Mouse (Mus musculus): ENCODE data around the gene Pim1. TPM values are rescaled to one million over a fixed set of nuclear protein-coding genes. Genes with fewer than 3 reads are reported as not detected.
"Not testable (repeated sequence)": the region's sequence is repeated elsewhere in the genome, so short reads cannot be mapped to it uniquely, and the experiment has no call there.

Pim1 gene
- 13.4 and 15.4 TPM in 2 replicates for polyA plus RNA-seq (2015; fragmentation: Nextera tagmentation; extraction: Ambion mirVana)

- WGBS: under 1% methylated on average over 63 of the region's 99 CpGs
- Histone ChIP-seq H3K9me3 (no peaks in the 10 kb centered on the region), H3K4me1 (replicated peaks) (peaks cover 34% of the 10 kb centered on the region), H3K36me3 (peaks cover 13% of the 10 kb centered on the region), H3K4me2 (replicated peaks) (peak within 1 kb of the TSS; percentile 95), H3K27me3 (no peaks in the 10 kb centered on the region), H3K9ac (replicated peaks) (peak within 1 kb of the TSS; percentile 91), H3K27ac (peak within 1 kb of the TSS; percentile 95), H3K4me3 (replicated peaks) (peak within 1 kb of the TSS; percentile 90)
- peak; percentile 87 for ATAC-seq
These were observed at the start of gene Pim1 for GRCm38 (mm10) chr17:29490713-29491581. Pim1 (plus strand) TSS chr17:29490753.

DNA sequence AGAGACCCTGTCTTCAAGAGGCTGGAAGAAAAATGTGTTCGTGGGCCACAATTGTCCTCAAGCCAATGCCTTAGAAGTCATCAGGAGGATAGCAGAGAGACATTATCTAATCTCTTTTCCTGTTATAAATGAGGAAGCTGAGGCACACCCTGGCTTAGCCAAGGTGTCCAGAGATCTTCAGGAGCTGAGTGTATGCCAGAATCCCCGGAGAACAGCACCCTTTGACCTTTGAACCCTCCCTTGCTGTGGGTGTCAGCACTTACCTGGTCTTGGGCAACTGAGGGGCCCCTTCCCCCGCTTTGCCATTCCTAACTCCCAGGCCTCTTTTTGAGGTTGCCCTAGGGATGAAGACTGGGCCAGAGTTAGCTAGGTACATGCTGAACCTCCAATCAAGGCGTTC is 49.0 kb upstream of the Pim1 start:
- Histone ChIP-seq H3K4me3 (replicated peaks) (no peak overlapping the region), H3K9me3 (no peaks in the 10 kb centered on the region), H3K36me3 (no peaks in the 10 kb centered on the region), H3K4me1 (replicated peaks) (peaks cover 29% of the 10 kb centered on the region), H3K4me2 (replicated peaks) (no peak overlapping the region), H3K27me3 (no peaks in the 10 kb centered on the region), H3K9ac (replicated peaks) (no peak overlapping the region), H3K27ac (no peak overlapping the region; the same call in 1 of the 2 replicates)
- 87% methylated on average over 4 of the region's 4 CpGs for WGBS
- ATAC-seq: no peak

DNA sequence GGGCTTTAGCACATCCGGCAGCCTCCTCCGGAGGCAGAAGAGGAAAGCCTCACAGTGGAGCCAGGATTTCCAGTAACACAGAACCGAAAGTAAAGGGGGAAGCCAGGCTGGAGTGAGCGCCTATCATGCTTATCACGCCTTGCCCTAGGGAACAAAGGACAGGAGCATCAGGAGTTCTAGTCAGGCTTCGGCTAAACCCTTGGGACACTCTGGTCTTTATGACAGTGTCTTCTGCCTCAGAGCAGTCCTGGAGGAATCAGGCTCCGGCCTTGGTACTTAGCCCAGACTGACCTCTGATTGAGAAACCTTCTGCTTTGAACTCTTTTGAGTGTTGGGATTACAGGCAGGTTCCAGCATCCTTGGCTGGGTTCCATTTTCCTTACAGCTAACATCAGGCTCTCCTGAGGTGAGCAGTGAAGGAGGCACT is 48.4 kb upstream of the Pim1 start:
- no peak for ATAC-seq

GRCm38 (mm10) chr17:29443724-29444123 is 46.8 kb upstream of the Pim1 start:
- no peaks in the 10 kb centered on the region for H3K27me3 ChIP-seq
- H3K9me3 ChIP-seq: no peaks in the 10 kb centered on the region
- no peak overlapping the region for H3K4me3 ChIP-seq (replicated peaks)
- H3K4me2 ChIP-seq (replicated peaks): no peak overlapping the region
- H3K4me1 ChIP-seq (replicated peaks): peaks cover 8% of the 10 kb centered on the region
- no peak overlapping the region for H3K9ac ChIP-seq (replicated peaks)
- no peak for ATAC-seq
- H3K36me3 ChIP-seq: no peaks in the 10 kb centered on the region
- WGBS: 85% methylated on average over 4 of the region's 4 CpGs
- no peak overlapping the region for H3K27ac ChIP-seq

More for the DNA sequence above, 48.4 kb upstream of the Pim1 start:
- Histone ChIP-seq H3K4me1 (replicated peaks) (peaks cover 24% of the 10 kb centered on the region), H3K36me3 (no peaks in the 10 kb centered on the region), H3K4me2 (replicated peaks) (no peak overlapping the region), H3K4me3 (replicated peaks) (no peak overlapping the region), H3K9ac (replicated peaks) (no peak overlapping the region), H3K27me3 (no peaks in the 10 kb centered on the region), H3K27ac (no peak overlapping the region; the same call in 1 of the 2 replicates), H3K9me3 (no peaks in the 10 kb centered on the region)
- WGBS: 59% methylated on average over 7 of the region's 7 CpGs

DNA sequence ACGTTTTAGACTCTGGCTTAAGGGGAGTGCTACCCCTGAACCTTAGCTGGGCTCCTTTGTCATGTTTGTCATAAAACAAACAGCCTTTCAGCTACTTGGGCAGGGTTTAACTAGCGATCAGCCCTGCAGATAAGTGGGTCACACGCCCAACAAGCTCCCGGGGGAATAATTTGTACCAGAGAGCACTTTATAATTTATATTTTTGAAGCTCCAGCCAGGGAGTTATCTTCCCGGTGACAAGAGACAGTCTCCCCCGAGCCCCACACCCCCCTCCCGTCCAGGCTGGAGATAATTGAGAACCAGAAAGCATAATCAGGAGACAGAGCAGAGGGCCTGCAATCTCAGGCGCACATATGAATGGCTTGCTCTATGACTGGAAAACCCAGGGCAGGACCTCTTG is 45.5 kb upstream of the Pim1 start:
- no peaks in the 10 kb centered on the region for H3K9me3 ChIP-seq
- H3K4me2 ChIP-seq (replicated peaks): no peak overlapping the region
- H3K27me3 ChIP-seq: no peaks in the 10 kb centered on the region
- no peaks in the 10 kb centered on the region for H3K36me3 ChIP-seq
- no peak overlapping the region for H3K4me3 ChIP-seq (replicated peaks)
- ATAC-seq: no peak
- no peak overlapping the region for H3K9ac ChIP-seq (replicated peaks)
- peaks cover 7% of the 10 kb centered on the region for H3K4me1 ChIP-seq (replicated peaks)
- WGBS: 21% methylated on average over 8 of the region's 8 CpGs
- H3K27ac ChIP-seq: peak overlapping the region; percentile 63

DNA sequence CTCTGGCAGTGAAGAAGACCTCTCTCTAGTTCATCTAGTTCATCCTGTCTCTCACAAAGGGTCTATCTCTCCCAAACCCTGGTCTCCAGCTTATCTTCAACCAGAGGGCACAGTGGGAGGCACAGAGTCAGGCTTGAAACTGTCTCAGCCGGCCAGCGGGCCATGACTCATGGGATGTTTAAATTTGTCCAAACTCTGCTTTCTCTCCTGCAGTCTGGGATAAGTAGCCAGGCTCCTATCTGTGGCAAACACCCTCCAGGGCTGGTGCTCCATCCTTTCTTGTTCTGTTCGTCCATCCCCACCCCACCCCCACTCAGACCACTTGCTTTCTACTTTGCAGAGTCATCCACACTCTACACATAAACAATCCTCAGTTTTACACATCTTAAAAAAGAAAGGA is 43.2 kb upstream of the Pim1 start:
- peaks cover 19% of the 10 kb centered on the region for H3K4me1 ChIP-seq (replicated peaks)
- H3K9me3 ChIP-seq: peaks cover 3% of the 10 kb centered on the region; the same call in 1 of the 2 replicates
- no peaks in the 10 kb centered on the region for H3K27me3 ChIP-seq
- H3K4me2 ChIP-seq (replicated peaks): no peak overlapping the region
- no peak overlapping the region for H3K27ac ChIP-seq
- no peak overlapping the region for H3K9ac ChIP-seq (replicated peaks)
- no peak overlapping the region for H3K4me3 ChIP-seq (replicated peaks)
- 48% methylated on average over 3 of the region's 3 CpGs for WGBS
- no peaks in the 10 kb centered on the region for H3K36me3 ChIP-seq
- no peak for ATAC-seq

DNA sequence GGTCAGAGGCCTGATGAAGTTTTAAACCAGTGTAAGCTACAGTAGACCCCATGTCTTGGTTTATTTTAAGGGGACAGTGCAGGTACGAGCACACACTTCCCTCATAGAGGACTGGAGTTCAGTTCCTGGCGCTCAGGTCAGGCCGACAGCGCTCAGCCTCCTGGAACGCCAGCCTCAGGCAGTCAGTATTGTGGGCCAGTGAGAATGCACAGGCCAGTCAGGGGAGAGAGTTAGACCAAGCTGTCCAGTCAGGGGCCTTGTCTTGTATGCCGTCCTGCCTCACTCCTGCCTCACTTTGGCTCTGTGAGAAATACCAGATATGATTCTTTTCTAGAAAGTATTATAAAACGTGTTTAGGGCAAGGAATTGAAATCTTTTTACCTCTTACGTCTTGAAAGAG is 42.5 kb upstream of the Pim1 start:
- H3K4me2 ChIP-seq (replicated peaks): no peak overlapping the region
- no peaks in the 10 kb centered on the region for H3K36me3 ChIP-seq
- 57% methylated on average over 8 of the region's 8 CpGs for WGBS
- H3K9ac ChIP-seq (replicated peaks): no peak overlapping the region
- no peak overlapping the region for H3K27ac ChIP-seq
- no peak overlapping the region for H3K4me3 ChIP-seq (replicated peaks)
- H3K9me3 ChIP-seq: peaks cover 3% of the 10 kb centered on the region; the same call in 1 of the 2 replicates
- H3K27me3 ChIP-seq: no peaks in the 10 kb centered on the region
- H3K4me1 ChIP-seq (replicated peaks): peaks cover 19% of the 10 kb centered on the region
- no peak for ATAC-seq

DNA sequence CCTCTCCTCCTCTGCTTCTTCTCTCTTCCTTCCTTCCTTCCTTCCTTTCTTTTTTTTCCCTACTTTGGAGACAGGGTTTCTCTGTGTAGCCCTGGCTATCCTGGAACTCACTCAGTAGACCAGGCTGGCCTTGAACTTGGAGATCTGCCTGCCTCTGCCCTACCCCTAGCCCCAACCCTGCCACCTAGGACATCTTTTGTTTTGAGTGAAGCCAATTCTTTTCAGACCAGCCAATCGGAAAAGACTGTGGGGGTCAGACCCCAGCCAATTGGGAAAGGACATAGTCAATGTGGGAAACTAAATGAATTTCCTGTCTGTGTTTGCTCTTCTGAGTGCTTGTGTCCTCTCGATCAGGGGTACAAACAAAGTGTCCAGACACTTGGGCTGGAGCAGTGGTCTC is 42.0 kb upstream of the Pim1 start:
- Histone ChIP-seq H3K27me3 (no peaks in the 10 kb centered on the region), H3K4me2 (replicated peaks) (no peak overlapping the region), H3K9ac (replicated peaks) (no peak overlapping the region), H3K9me3 (peaks cover 3% of the 10 kb centered on the region; the same call in 1 of the 2 replicates), H3K27ac (no peak overlapping the region), H3K4me3 (replicated peaks) (no peak overlapping the region), H3K36me3 (no peaks in the 10 kb centered on the region), H3K4me1 (replicated peaks) (peaks cover 19% of the 10 kb centered on the region)
- WGBS: 77% methylated on average over 2 of the region's 2 CpGs
- no peak for ATAC-seq

DNA sequence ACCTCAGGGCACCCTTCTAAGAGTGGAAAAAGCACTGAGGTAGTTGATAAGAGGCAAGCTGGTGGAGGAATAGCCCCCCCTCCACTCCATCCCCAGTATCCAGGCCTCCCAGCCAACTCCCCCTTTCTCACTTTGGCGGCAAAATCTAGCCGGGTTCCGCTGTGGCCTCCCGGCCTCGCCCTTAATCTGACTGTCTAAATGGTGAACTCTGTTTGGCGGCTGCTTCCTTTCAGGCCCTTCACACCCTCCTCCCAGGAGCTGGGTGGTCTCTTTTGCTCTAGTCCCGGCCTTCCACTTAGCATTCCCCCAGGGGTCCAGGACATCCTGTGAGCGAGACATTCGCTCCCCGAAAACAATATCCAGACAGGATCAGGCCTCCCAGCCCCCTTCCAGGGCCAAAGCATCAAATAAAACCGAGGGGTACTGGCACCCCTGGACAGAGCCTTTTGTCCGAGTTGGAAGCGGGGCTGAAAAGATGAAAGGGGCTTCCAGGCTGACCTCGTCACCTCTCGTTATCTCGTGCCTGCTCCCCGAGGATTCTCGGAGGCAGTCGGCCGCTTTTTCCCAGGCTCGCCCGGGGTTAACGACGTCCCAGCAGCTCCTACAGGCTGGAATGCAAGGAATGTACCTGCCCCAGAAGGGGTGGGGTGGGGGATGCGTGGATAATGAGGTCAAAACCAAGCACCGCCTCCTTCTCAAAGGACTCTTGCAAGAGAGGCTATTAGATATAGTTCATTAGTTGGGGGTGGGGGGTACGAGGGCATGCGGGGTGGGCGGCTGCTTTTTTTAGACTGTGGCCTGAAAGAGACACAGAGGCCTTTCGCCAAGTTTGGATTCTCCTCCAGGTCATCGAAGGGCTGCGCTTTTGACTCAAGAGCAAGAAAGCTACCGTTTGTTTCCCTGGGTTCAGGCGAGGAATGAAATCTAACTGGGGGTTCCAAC is 39.4 kb upstream of the Pim1 start:
- ATAC-seq: peak; percentile 63
- no peak overlapping the region; the same call in 1 of the 2 replicates for H3K27ac ChIP-seq
- peaks cover 11% of the 10 kb centered on the region for H3K4me1 ChIP-seq (replicated peaks)
- no peak overlapping the region for H3K9ac ChIP-seq (replicated peaks)
- WGBS: 2% methylated on average over 34 of the region's 34 CpGs
- H3K4me2 ChIP-seq (replicated peaks): peak overlapping the region; percentile 47
- H3K4me3 ChIP-seq (replicated peaks): no peak overlapping the region
- H3K27me3 ChIP-seq: no peaks in the 10 kb centered on the region
- peaks cover 3% of the 10 kb centered on the region; the same call in 1 of the 2 replicates for H3K9me3 ChIP-seq
- no peaks in the 10 kb centered on the region for H3K36me3 ChIP-seq

GRCm38 (mm10) chr17:29451841-29452210 is 38.7 kb upstream of the Pim1 start:
- H3K27me3 ChIP-seq: no peaks in the 10 kb centered on the region
- WGBS: 23% methylated on average over 8 of the region's 8 CpGs
- no peak overlapping the region for H3K4me2 ChIP-seq (replicated peaks)
- no peaks in the 10 kb centered on the region for H3K36me3 ChIP-seq
- ATAC-seq: no peak
- no peak overlapping the region; the same call in 1 of the 2 replicates for H3K27ac ChIP-seq
- no peak overlapping the region for H3K9ac ChIP-seq (replicated peaks)
- H3K4me3 ChIP-seq (replicated peaks): no peak overlapping the region
- peaks cover 11% of the 10 kb centered on the region for H3K4me1 ChIP-seq (replicated peaks)
- H3K9me3 ChIP-seq: peaks cover 3% of the 10 kb centered on the region; the same call in 1 of the 2 replicates

GRCm38 (mm10) chr17:29454119-29454518 is 36.4 kb upstream of the Pim1 start:
- H3K9ac ChIP-seq (replicated peaks); H3K9me3 ChIP-seq; H3K4me3 ChIP-seq (replicated peaks); H3K27ac ChIP-seq; ATAC-seq; H3K27me3 ChIP-seq; H3K36me3 ChIP-seq; H3K4me2 ChIP-seq (replicated peaks): not testable (repeated sequence)
- WGBS: 87% methylated on average over 3 of the region's 3 CpGs
- peaks cover 29% of the 10 kb centered on the region for H3K4me1 ChIP-seq (replicated peaks)
